Mouse (Mus musculus) kidney, adult 2 months (tissue): ENCODE data around the gene Thbs1.

Source experiments
- CTCF ChIP-seq: fragments of 200-500 bp; conservative IDR thresholded peaks from 2 replicates; pipeline ENCODE4 v1.5.1; 2011; ENCODE audit warnings: low read depth, mild to moderate bottlenecking, control low read depth, low read length, moderate library complexity, mixed read lengths; ENCODE audit not compliant: insufficient read depth, insufficient read length
- POLR2A ChIP-seq: fragments of 200-500 bp; IDR thresholded peaks from one replicate; pipeline ENCODE4 v1.6.1; 2011; ENCODE audit warnings: low read depth, low read length, control low read depth

DNA sequence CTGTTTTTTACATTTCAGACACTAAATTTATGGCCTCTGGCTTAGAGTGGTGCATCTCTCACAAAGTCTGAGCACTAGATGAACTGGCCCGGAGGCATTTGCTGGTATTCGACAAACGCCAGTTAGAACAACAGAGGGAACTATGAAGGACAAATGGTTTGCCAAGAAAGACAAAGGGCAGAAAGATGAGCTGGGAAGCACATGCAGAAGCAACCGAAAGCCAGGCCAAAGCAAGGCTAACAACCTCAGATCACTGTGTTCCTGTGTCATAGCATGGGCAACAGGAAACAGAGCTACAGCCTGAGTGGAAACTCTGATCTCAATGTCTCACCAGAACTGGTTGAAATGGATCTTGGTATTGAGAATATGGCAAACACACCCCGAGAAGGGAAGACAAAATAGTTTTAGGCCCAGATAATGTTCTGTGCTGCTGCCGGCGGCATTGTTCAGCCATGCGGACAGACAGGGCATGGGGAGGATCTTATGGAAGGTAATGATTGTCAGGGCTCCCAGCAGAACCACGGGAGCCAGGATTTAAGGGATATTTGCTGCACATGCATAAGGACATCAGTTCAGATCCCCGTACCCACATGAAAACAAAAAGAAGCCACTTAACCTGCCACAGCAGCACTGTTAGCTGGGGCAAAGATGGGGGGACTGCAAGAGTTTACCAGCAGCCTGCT lies 24.5 kb upstream of the Thbs1 start:
- TF ChIP-seq POLR2A = no peak
- no peak for TF ChIP-seq CTCF
